Mouse (Mus musculus): Measurements from ENCODE around the gene Gm49337. TPM values are rescaled to one million over a fixed set of nuclear protein-coding genes. Genes with fewer than 3 reads are reported as not detected.

Gm49337 gene
- total and polyA plus RNA-seq, 3 experiments = not detected

DNA sequence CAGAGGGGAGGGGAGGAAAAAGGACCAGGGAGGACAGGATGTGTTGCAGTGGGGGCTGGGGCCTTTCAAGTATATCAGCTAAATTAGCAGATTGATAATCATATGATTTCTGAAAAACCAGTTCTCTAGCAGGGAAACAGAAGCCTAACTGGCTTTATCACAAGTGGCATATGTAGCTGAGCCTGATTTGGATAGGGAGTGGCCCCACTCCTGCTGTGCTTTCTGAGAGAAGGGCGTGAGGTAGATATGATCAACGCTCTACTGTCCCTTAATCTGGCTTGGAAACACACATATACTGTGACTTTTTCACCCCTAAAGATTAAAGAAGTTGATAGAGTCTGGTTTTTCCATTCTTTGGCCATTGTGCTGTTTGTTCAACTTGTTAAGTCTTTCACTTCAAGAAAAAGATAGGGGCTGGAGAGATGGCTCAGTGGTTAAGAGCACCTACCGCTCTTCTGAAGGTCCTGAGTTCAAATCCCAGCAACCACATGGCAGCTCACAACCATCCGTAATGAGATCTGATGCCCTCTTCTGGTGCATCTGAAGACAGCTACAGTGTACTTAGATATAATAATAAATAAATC lies 47.3 kb upstream of the Gm49337 start (continued):
- TF ChIP-seq GABPA (IDR thresholded peaks at IDR 0.05; ENCODE audit: low read depth, low read length) (no peak), MYC (IDR thresholded peaks at IDR 0.05; ENCODE audit: low read depth, low read length) (no peak)

DNA sequence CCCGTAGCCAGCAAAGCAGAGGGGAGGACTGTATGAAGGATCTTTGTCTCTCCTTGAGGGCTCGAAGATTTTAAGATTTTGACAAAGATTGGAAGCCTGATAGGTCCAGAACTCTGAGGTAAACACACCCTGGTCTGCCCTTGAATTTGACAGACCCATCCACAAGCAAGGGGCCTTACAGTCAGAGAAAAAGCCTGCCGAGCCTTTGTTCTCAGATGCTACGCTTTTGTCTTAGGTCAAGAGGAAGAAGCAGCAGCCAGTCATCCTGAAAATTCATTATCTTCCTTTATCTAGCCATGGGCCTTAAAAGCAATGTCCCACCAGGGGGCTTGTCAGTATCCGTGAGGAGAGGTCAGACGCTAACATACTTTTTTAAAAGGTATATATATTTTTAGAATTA lies 45.2 kb upstream of the Gm49337 start:
- Histone ChIP-seq H3K4me1 (ENCODE audit: control insufficient read depth in 1 of 2, insufficient read depth in 2 of 2, low read length in 2 of 2) (peaks cover 2 to 13% of the 10 kb centered on the region in 2 experiments; a peak in 3 of 4 replicates), H3K9ac (ENCODE audit: control insufficient read depth, low read depth, low read length, poor library complexity, severe bottlenecking) (no peak overlapping the region)
- DNase-seq (ENCODE audit: low read depth, low spot score) = no peak

DNA sequence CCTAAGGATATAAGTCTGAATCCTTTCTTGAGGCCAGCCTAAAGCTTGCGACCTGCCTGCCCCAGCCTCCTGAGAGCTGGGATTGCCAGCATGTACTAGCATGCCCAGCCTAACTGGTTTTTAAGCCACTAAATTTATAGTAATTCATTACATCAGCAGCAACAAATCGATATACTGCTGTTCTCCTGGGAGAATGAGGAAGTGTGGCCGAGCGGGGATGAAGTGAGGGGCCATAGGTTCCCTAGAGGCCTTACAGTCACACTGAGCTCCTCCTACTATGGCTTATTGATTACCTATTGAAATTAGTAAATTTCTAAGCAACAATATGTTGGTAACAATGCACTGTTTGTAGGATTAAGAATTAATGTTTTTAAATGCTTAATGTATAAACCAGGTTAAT lies 40.1 kb upstream of the Gm49337 start:
- H3K27ac ChIP-seq (ENCODE audit: control insufficient read depth, low read depth, low read length) = no peak overlapping the region
- H3K27me3 ChIP-seq (ENCODE audit: control insufficient read depth in 1 of 2, insufficient read depth in 2 of 2, low read length in 2 of 2) = no peaks in the 10 kb centered on the region
- H3K9ac ChIP-seq (ENCODE audit: control insufficient read depth, low read depth, low read length, poor library complexity, severe bottlenecking) = no peak overlapping the region; the same call in 1 of the 2 replicates
- H3K4me3 ChIP-seq (ENCODE audit: control insufficient read depth in 1 of 2, insufficient read depth in 1 of 2, low read depth in 2 of 2, low read length in 2 of 2) = no peak overlapping the region
- H3K79me2 ChIP-seq (ENCODE audit: control insufficient read depth, insufficient read depth, low read length, poor library complexity) = no peaks in the 10 kb centered on the region
- peaks cover 0 to 2% of the 10 kb centered on the region in 2 experiments; a peak in 1 of 4 replicates for H3K4me1 ChIP-seq (ENCODE audit: control insufficient read depth in 1 of 2, insufficient read depth in 2 of 2, low read length in 2 of 2)
- H3K36me3 ChIP-seq (ENCODE audit: control insufficient read depth in 1 of 2, insufficient read depth in 2 of 2, low read length in 2 of 2) = 0 out of 4 replicates have a peak, but pooled peaks cover 0 to 2% of the 10 kb centered on the region in 2 experiments
- no peaks in the 10 kb centered on the region for H3K9me3 ChIP-seq (replicated peaks; ENCODE audit: insufficient read depth, low read length)
- TF ChIP-seq JUND (IDR thresholded peaks at IDR 0.05; ENCODE audit: low read depth, low read length) = no peak
- no peak for TF ChIP-seq KAT2A (conservative IDR thresholded peaks at IDR 0.05; ENCODE audit: low read depth, low read length)
- no peak for TF ChIP-seq NELFE (IDR thresholded peaks at IDR 0.05; ENCODE audit: low read depth, low read length)
- no peak for TF ChIP-seq MAFK (IDR thresholded peaks at IDR 0.05; ENCODE audit: borderline replicate concordance, low read depth, low read length)
- no peak for TF ChIP-seq USF2 (IDR thresholded peaks at IDR 0.05; ENCODE audit: borderline replicate concordance in 1 of 2, insufficient read depth in 1 of 2, low read depth in 1 of 2, low read length in 2 of 2)
- no peak for TF ChIP-seq ZNF384 (IDR thresholded peaks at IDR 0.05; ENCODE audit: low read depth, low read length)
- TF ChIP-seq SIN3A (IDR thresholded peaks at IDR 0.05; ENCODE audit: low read length) = no peak
- TF ChIP-seq MEF2A (IDR thresholded peaks at IDR 0.05; ENCODE audit: extremely low read depth, insufficient replicate concordance, low read depth, low read length, poor library complexity, severe bottlenecking) = no peak
- TF ChIP-seq POLR2AphosphoS5 (IDR thresholded peaks at IDR 0.05; ENCODE audit: borderline replicate concordance, low read depth, low read length) = no peak
- no peak for TF ChIP-seq SMC3 (IDR thresholded peaks at IDR 0.05; ENCODE audit: low read depth, low read length)
- no peak for TF ChIP-seq ELF1 (IDR thresholded peaks at IDR 0.05; ENCODE audit: low read depth, low read length)
- no peak for TF ChIP-seq POLR2A (IDR thresholded peaks at IDR 0.05; ENCODE audit: control insufficient read depth in 1 of 2, insufficient read depth in 1 of 2, low read depth in 1 of 2, low read length in 2 of 2, poor library complexity in 1 of 2)
- no peak for TF ChIP-seq NRF1 (IDR thresholded peaks at IDR 0.05; ENCODE audit: insufficient read depth, low read depth, low read length, poor library complexity, severe bottlenecking)
- no peak for TF ChIP-seq ZMIZ1 (IDR thresholded peaks at IDR 0.05; ENCODE audit: low read depth, low read length)
- no peak for TF ChIP-seq RCOR1 (IDR thresholded peaks at IDR 0.05; ENCODE audit: low read depth, low read length)
- no peak for TF ChIP-seq POLR2AphosphoS2 (IDR thresholded peaks at IDR 0.05; ENCODE audit: low read length)
- TF ChIP-seq E2F4 (IDR thresholded peaks at IDR 0.05; ENCODE audit: borderline replicate concordance, low read depth, low read length) = no peak
- peak; percentile 23 for DNase-seq (ENCODE audit: low read depth, low spot score)

More for the DNA sequence above, 45.2 kb upstream of the Gm49337 start:
- Histone ChIP-seq H3K36me3 (ENCODE audit: control insufficient read depth in 1 of 2, insufficient read depth in 2 of 2, low read length in 2 of 2) (peaks cover 0 to 13% of the 10 kb centered on the region in 2 experiments; a peak in 2 of 4 replicates), H3K9me3 (replicated peaks; ENCODE audit: insufficient read depth, low read length) (no peaks in the 10 kb centered on the region), H3K4me3 (ENCODE audit: control insufficient read depth in 1 of 2, insufficient read depth in 1 of 2, low read depth in 2 of 2, low read length in 2 of 2) (no peak overlapping the region), H3K79me2 (ENCODE audit: control insufficient read depth, insufficient read depth, low read length, poor library complexity) (peaks cover 7% of the 10 kb centered on the region), H3K27me3 (ENCODE audit: control insufficient read depth in 1 of 2, insufficient read depth in 2 of 2, low read length in 2 of 2) (no peaks in the 10 kb centered on the region), H3K27ac (ENCODE audit: control insufficient read depth, low read depth, low read length) (no peak overlapping the region)
- no peak for TF ChIP-seq POLR2AphosphoS5 (IDR thresholded peaks at IDR 0.05; ENCODE audit: borderline replicate concordance, low read depth, low read length)
- no peak for TF ChIP-seq SMC3 (IDR thresholded peaks at IDR 0.05; ENCODE audit: low read depth, low read length)
- TF ChIP-seq MYC (IDR thresholded peaks at IDR 0.05; ENCODE audit: low read depth, low read length) = no peak
- no peak for TF ChIP-seq MAFK (IDR thresholded peaks at IDR 0.05; ENCODE audit: borderline replicate concordance, low read depth, low read length)
